Mouse (Mus musculus) liver, embryonic 14.5 days (tissue): ENCODE measurements around the gene Siae.

Source experiments
- CTCF ChIP-seq: IDR thresholded peaks from 2 replicates; pipeline ENCODE4 v1.5.1; 2016; ENCODE audit warnings: antibody characterized with exemption, low read depth, control low read depth
- EP300 ChIP-seq: IDR thresholded peaks from 2 replicates; pipeline ENCODE4 v1.6.1; 2016; ENCODE audit warnings: antibody characterized with exemption, low read depth

- TF ChIP-seq CTCF (no peak), EP300 (no peak)
Observed at GRCm38 (mm10) chr9:37586718-37587117, 31.2 kb downstream of the Siae start.
